Mouse (Mus musculus): ENCODE measurements around the gene Tas1r2.

DNA sequence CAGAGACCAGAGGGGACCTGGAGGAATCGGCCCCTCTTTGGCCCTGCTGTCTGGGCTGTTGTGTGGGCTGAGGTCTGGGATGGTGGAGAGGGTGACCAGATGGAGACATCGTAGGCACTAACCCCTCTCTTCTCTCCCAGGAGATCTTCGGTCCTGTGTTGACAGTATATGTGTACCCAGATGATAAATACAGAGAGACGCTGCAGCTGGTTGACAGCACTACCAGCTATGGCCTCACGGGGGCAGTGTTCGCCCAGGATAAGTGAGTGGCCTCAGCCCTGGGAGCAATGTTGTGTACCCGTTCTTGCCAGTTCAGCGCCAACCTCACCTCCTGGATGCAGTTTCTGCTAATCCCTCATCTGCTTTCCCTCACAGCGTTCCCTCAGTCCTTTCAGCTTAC is 9.4 kb upstream of the Tas1r2 start:
- TF ChIP-seq CTCF (IDR thresholded peaks at IDR 0.05; ENCODE audit: low read depth, low read length) (peak; percentile 94), POLR2A (IDR thresholded peaks at IDR 0.05; ENCODE audit: extremely low read depth, insufficient read depth, low read length) (no peak)
